Mouse (Mus musculus) embryonic facial prominence, embryonic 11.5 days (tissue): ENCODE results near the gene Iqschfp. TPM values are rescaled to one million over a fixed set of nuclear protein-coding genes. Genes with fewer than 3 reads are reported as not detected.

Source experiments
- ATAC-seq: fragments of 200-750 bp; cut with Nextera tagmentation; replicated peaks from 2 replicates; pipeline ENCODE4 v1.8.0; 2017; ENCODE audit warnings: low read depth; ENCODE audit not compliant: insufficient number of reproducible peaks, low FRiP score, low TSS enrichment
- DNase-seq: peaks from one replicate; pipeline ENCODE4 v3.0.0-alpha.2; 2015; ENCODE audit warnings: low spot score
- H3K27ac ChIP-seq: fragments of 300-500 bp; sonication (generic); replicated peaks from 2 replicates; pipeline ENCODE4 v1.5.1; 2014; ENCODE audit warnings: mild to moderate bottlenecking, low read depth, low read length, control low read depth
- H3K27me3 ChIP-seq: fragments of 300-500 bp; sonication (generic); 2 replicates; pipeline ENCODE4 v1.6.1; 2014; ENCODE audit warnings: mild to moderate bottlenecking, low read length, moderate library complexity, mixed read lengths; ENCODE audit not compliant: control insufficient read depth, insufficient read depth
- H3K36me3 ChIP-seq: fragments of 300-500 bp; sonication (generic); replicated peaks from 2 replicates; pipeline ENCODE4 v1.6.1; 2014; ENCODE audit warnings: low read depth, mild to moderate bottlenecking, low read length, moderate library complexity, mixed read lengths; ENCODE audit not compliant: control insufficient read depth, insufficient read depth
- H3K4me1 ChIP-seq: fragments of 300-500 bp; sonication (generic); 2 replicates; pipeline ENCODE4 v1.6.1; 2014; ENCODE audit warnings: low read length, mixed read lengths; ENCODE audit not compliant: control insufficient read depth, insufficient read depth
- H3K4me2 ChIP-seq: fragments of 300-500 bp; sonication (generic); 2 replicates; pipeline ENCODE4 v1.6.1; 2014; ENCODE audit warnings: low read depth, mild to moderate bottlenecking, control low read depth, low read length, moderate library complexity
- H3K4me3 ChIP-seq: fragments of 300-500 bp; sonication (generic); 2 replicates; pipeline ENCODE4 v1.5.1; 2014; ENCODE audit warnings: low read depth, low read length, control low read depth
- H3K9ac ChIP-seq: fragments of 300-500 bp; sonication (generic); replicated peaks from 2 replicates; pipeline ENCODE4 v1.6.1; 2014; ENCODE audit warnings: mild to moderate bottlenecking, control low read depth, low read length
- H3K9me3 ChIP-seq: fragments of 300-500 bp; sonication (generic); replicated peaks from 2 replicates; pipeline ENCODE4 v1.6.1; 2016; ENCODE audit warnings: mild to moderate bottlenecking, low read length, inconsistent platforms, mixed read lengths; ENCODE audit not compliant: control insufficient read depth
- WGBS: fragments of 180-500 bp; shearing (Covaris S2); extraction: QIAGEN DNeasy Blood & Tissue Kit; methylation state at CpG from one replicate; pipeline ENCODE4 v1.1.7; 2014; 5-methylcytosine and 5-hydroxymethylcytosine counted together
- polyA plus RNA-seq: library from polyadenylated mRNA; unstranded; fragments of >200 nt; fragmentation: Nextera tagmentation; extraction: Ambion mirVana; gene quantifications from 2 replicates; pipeline ENCODE4 v1.2.1, GENCODE M21; 2014

Gene Iqschfp
- polyA plus RNA-seq, 1 experiment from 2014 or later, result 0.87 TPM

- Histone ChIP-seq H3K27me3 (no peaks in the 10 kb centered on the region), H3K27ac (no peak overlapping the region), H3K4me1 (no peaks in the 10 kb centered on the region; the same call in 1 of the 2 replicates), H3K4me2 (no peak overlapping the region), H3K4me3 (no peak overlapping the region), H3K9ac (no peak overlapping the region), H3K36me3 (no peaks in the 10 kb centered on the region), H3K9me3 (no peaks in the 10 kb centered on the region)
- no peak for DNase-seq
- ATAC-seq, result no peak
- 87% methylated on average over 5 of the region's 5 CpGs for WGBS
Observed at GRCm38 (mm10) chr3:68623036-68623435, 731.0 kb downstream of the Iqschfp start.

GRCm38 (mm10) chr3:68624471-68624870 lies 732.4 kb downstream of the Iqschfp start:
- WGBS, result 80% methylated on average over 6 of the region's 6 CpGs
- Histone ChIP-seq H3K27me3 (no peaks in the 10 kb centered on the region), H3K36me3 (no peaks in the 10 kb centered on the region)

GRCm38 (mm10) chr3:68630261-68630660 lies 738.2 kb downstream of the Iqschfp start:
- Histone ChIP-seq H3K4me3 (no peak overlapping the region), H3K27me3 (no peaks in the 10 kb centered on the region), H3K9ac (no peak overlapping the region), H3K4me1 (no peaks in the 10 kb centered on the region), H3K27ac (no peak overlapping the region), H3K36me3 (no peaks in the 10 kb centered on the region), H3K9me3 (no peaks in the 10 kb centered on the region), H3K4me2 (no peak overlapping the region)
- 80% methylated on average over 4 of the region's 4 CpGs for WGBS
- DNase-seq, result no peak
- no peak for ATAC-seq

More at GRCm38 (mm10) chr3:68624471-68624870, 732.4 kb downstream of the Iqschfp start:
- ATAC-seq, result no peak
- Histone ChIP-seq H3K9me3 (no peaks in the 10 kb centered on the region), H3K4me3 (no peak overlapping the region), H3K4me2 (no peak overlapping the region), H3K4me1 (no peaks in the 10 kb centered on the region; the same call in 1 of the 2 replicates), H3K27ac (no peak overlapping the region), H3K9ac (no peak overlapping the region)
- DNase-seq, result no peak

GRCm38 (mm10) chr3:68630821-68631220 lies 738.8 kb downstream of the Iqschfp start:
- Histone ChIP-seq H3K27ac (no peak overlapping the region), H3K4me1 (no peaks in the 10 kb centered on the region), H3K4me2 (no peak overlapping the region), H3K36me3 (no peaks in the 10 kb centered on the region), H3K27me3 (no peaks in the 10 kb centered on the region), H3K4me3 (no peak overlapping the region), H3K9me3 (no peaks in the 10 kb centered on the region), H3K9ac (no peak overlapping the region)
- DNase-seq (no peak), ATAC-seq (no peak)
- WGBS, result 88% methylated on average over 3 of the region's 3 CpGs

- Histone ChIP-seq H3K4me3 (no peak overlapping the region), H3K27me3 (no peaks in the 10 kb centered on the region), H3K9ac (no peak overlapping the region), H3K4me1 (no peaks in the 10 kb centered on the region), H3K4me2 (no peak overlapping the region), H3K27ac (no peak overlapping the region), H3K36me3 (no peaks in the 10 kb centered on the region), H3K9me3 (no peaks in the 10 kb centered on the region)
- 84% methylated on average over 3 of the region's 3 CpGs for WGBS
- ATAC-seq (no peak), DNase-seq (no peak)
Observed at GRCm38 (mm10) chr3:68632714-68633113, 740.7 kb downstream of the Iqschfp start.

- no peaks in the 10 kb centered on the region for H3K9me3 ChIP-seq
- DNase-seq (no peak), ATAC-seq (no peak)
- H3K4me3 ChIP-seq, result no peak overlapping the region
- H3K4me1 ChIP-seq, result no peaks in the 10 kb centered on the region
- no peak overlapping the region for H3K27ac ChIP-seq
- H3K4me2 ChIP-seq, result no peak overlapping the region
- WGBS, result 95% methylated on average over 4 of the region's 4 CpGs
- no peaks in the 10 kb centered on the region for H3K27me3 ChIP-seq
- no peak overlapping the region for H3K9ac ChIP-seq
- no peaks in the 10 kb centered on the region for H3K36me3 ChIP-seq
Observed at GRCm38 (mm10) chr3:68633577-68633976, 741.5 kb downstream of the Iqschfp start.

GRCm38 (mm10) chr3:68637960-68638359 lies 745.9 kb downstream of the Iqschfp start:
- 29% methylated on average over 7 of the region's 7 CpGs for WGBS
- no peak overlapping the region for H3K4me3 ChIP-seq

GRCm38 (mm10) chr3:68638703-68639102 lies 746.7 kb downstream of the Iqschfp start:
- Histone ChIP-seq H3K9me3 (no peaks in the 10 kb centered on the region), H3K4me2 (no peak overlapping the region)
- 85% methylated on average over 1 of the region's 1 CpGs for WGBS

More at GRCm38 (mm10) chr3:68637960-68638359, 745.9 kb downstream of the Iqschfp start:
- no peaks in the 10 kb centered on the region for H3K27me3 ChIP-seq
- H3K4me1 ChIP-seq, result no peaks in the 10 kb centered on the region
- no peaks in the 10 kb centered on the region for H3K9me3 ChIP-seq
- H3K9ac ChIP-seq, result no peak overlapping the region
- no peaks in the 10 kb centered on the region for H3K36me3 ChIP-seq
- ATAC-seq (no peak), DNase-seq (peak; percentile 6)
- no peak overlapping the region for H3K4me2 ChIP-seq
- H3K27ac ChIP-seq, result no peak overlapping the region

More at GRCm38 (mm10) chr3:68638703-68639102, 746.7 kb downstream of the Iqschfp start:
- Histone ChIP-seq H3K4me3 (no peak overlapping the region), H3K9ac (no peak overlapping the region), H3K27me3 (no peaks in the 10 kb centered on the region), H3K36me3 (no peaks in the 10 kb centered on the region), H3K4me1 (no peaks in the 10 kb centered on the region), H3K27ac (no peak overlapping the region)
- DNase-seq, result no peak
- ATAC-seq, result no peak
